Mouse (Mus musculus) E14TG2a.4 (cell line): Measurements from ENCODE around the gene Frmd6.

Experiments used
- H3K27me3 ChIP-seq: 2 replicates; pipeline ENCODE4 v1.6.1; 2014; ENCODE audit warnings: low read length, control low read depth; ENCODE audit not compliant: insufficient read depth
- H3K36me3 ChIP-seq: 2 replicates; pipeline ENCODE4 v1.6.1; 2014; ENCODE audit warnings: low read length, control low read depth; ENCODE audit not compliant: insufficient read depth
- H3K4me1 ChIP-seq: replicated peaks from 2 replicates; pipeline ENCODE4 v1.6.1; 2014; ENCODE audit warnings: low read depth, low read length, control low read depth
- H3K4me3 ChIP-seq: replicated peaks from 2 replicates; pipeline ENCODE4 v1.5.1; 2014; ENCODE audit warnings: mild to moderate bottlenecking, low read length
- H3K9me3 ChIP-seq: 2 replicates; pipeline ENCODE4 v1.6.1; 2014; ENCODE audit warnings: low read length, control low read depth
- CTCF ChIP-seq: conservative IDR thresholded peaks from 2 replicates; pipeline ENCODE4 v1.5.1; 2014; ENCODE audit warnings: low read length
- NANOG ChIP-seq: IDR thresholded peaks from 2 replicates; pipeline ENCODE4 v1.6.1; 2014; ENCODE audit warnings: borderline replicate concordance, low read length, mixed read lengths
- POU5F1 ChIP-seq: IDR thresholded peaks from 2 replicates; pipeline ENCODE4 v1.6.1; 2014; ENCODE audit warnings: low read length, borderline replicate concordance

The Frmd6 gene

DNA sequence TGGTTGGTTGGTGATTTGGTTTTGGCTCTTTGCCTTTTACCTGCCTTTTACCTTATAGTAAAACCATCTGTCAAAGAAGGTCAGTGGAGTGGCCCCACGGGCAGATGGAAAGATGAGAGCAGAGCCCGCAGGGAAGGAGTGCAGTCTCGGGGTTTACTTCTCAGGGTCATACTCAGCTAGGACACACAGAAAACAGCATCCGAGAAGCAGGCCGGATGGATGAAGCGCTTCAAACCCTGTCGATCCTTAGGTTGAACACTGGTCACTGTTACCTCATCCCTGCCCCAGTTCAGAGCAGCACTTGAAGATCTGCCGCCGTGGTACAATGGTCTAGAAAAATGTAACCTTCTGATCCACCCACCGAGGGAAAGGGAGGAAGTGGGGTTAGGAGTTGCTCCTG is 79.2 kb downstream of the Frmd6 start:
- Histone ChIP-seq H3K4me3 (no peak overlapping the region), H3K4me1 (peaks cover 20% of the 10 kb centered on the region), H3K9me3 (no peaks in the 10 kb centered on the region), H3K27me3 (no peaks in the 10 kb centered on the region), H3K36me3 (no peaks in the 10 kb centered on the region)
- no peak for TF ChIP-seq CTCF
- no peak for TF ChIP-seq POU5F1
- no peak for TF ChIP-seq NANOG

DNA sequence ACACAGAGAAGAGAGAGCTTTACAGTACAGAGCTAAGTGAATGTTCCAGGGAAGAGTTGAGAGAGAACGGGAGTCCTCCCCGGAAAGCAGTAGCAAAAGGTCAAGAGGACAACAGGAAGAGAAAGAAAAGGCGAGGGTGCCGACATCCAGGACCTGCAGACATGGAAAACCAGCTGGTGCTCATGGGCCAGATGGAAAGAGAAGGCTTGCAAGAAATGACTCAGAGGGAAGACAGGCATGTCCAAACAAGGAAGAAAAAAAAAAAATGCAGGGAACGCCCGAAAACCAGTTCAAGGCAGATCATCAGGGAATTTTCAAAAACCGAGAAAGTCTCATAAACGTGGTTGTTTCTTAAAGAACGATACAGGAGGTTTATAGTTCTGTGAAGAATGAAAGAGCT is 81.6 kb downstream of the Frmd6 start:
- Histone ChIP-seq H3K36me3 (no peaks in the 10 kb centered on the region), H3K4me3 (no peak overlapping the region), H3K27me3 (no peaks in the 10 kb centered on the region), H3K9me3 (peaks cover 2% of the 10 kb centered on the region; the same call in 1 of the 2 replicates), H3K4me1 (peaks cover 28% of the 10 kb centered on the region)
- no peak for TF ChIP-seq POU5F1
- no peak for TF ChIP-seq CTCF
- no peak for TF ChIP-seq NANOG

GRCm38 (mm10) chr12:70907651-70908050 is 82.3 kb downstream of the Frmd6 start:
- TF ChIP-seq NANOG (no peak), POU5F1 (no peak), CTCF (no peak)
- Histone ChIP-seq H3K9me3 (peaks cover 7% of the 10 kb centered on the region; the same call in 1 of the 2 replicates), H3K27me3 (no peaks in the 10 kb centered on the region), H3K36me3 (no peaks in the 10 kb centered on the region), H3K4me1 (peaks cover 28% of the 10 kb centered on the region), H3K4me3 (no peak overlapping the region)

- Histone ChIP-seq H3K4me3 (no peak overlapping the region), H3K27me3 (no peaks in the 10 kb centered on the region), H3K4me1 (peaks cover 28% of the 10 kb centered on the region), H3K36me3 (no peaks in the 10 kb centered on the region), H3K9me3 (peaks cover 7% of the 10 kb centered on the region; the same call in 1 of the 2 replicates)
- no peak for TF ChIP-seq NANOG
- TF ChIP-seq CTCF: no peak
- TF ChIP-seq POU5F1: no peak
Measured at GRCm38 (mm10) chr12:70908076-70908475, 82.8 kb downstream of the Frmd6 start.

DNA sequence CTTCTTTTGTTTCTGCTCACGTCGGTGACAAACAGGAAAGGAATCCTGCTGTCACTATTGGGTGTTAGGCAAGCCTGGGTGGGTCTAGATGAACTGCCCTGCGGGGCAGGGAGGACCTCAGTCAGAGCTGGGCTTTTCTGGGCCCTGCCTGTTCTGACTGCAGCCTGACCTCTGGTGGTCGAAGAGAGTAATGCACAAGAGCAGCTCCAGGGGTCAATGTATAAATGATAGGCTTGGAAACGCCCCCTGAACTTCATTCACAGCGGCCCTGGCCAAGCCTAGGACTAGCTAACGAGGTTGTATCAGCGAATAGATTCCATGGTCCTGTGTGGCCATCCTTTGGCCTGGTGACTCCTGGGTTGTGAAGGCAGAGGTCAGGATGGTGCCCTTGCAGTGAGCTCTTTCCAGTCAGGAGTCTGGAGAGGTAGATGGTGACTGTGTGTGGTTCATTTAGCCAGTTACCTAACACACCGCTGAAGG is 85.0 kb downstream of the Frmd6 start:
- Histone ChIP-seq H3K36me3 (no peaks in the 10 kb centered on the region), H3K4me3 (no peak overlapping the region), H3K4me1 (peaks cover 28% of the 10 kb centered on the region), H3K27me3 (no peaks in the 10 kb centered on the region), H3K9me3 (peaks cover 23% of the 10 kb centered on the region)
- TF ChIP-seq CTCF (peak; percentile 92), POU5F1 (no peak)

DNA sequence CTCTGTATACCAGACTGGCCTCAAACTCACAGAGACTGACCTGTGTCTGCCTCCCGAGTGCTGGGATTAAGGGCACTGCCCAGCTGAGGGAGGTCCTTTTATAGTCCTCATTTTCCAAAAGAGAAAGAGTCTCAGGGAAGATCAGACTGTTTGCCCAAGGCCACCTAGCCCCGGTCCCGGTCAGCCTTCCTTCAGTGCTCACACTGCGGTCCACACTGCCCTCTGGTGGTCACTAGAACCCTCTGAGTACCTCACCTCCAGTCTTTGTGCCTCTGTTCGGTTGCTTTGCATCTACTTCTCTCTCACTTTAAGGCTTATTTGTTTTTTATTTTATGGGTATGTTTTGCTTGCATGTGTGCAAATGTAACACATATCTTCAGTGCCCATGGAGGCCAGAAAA is 85.7 kb downstream of the Frmd6 start:
- H3K4me3 ChIP-seq: no peak overlapping the region
- TF ChIP-seq CTCF (peak; percentile 61), NANOG (no peak), POU5F1 (no peak)
- H3K4me1 ChIP-seq: peaks cover 28% of the 10 kb centered on the region
- H3K27me3 ChIP-seq: no peaks in the 10 kb centered on the region
- H3K36me3 ChIP-seq: no peaks in the 10 kb centered on the region
- H3K9me3 ChIP-seq: peaks cover 25% of the 10 kb centered on the region

- no peaks in the 10 kb centered on the region for H3K27me3 ChIP-seq
- peaks cover 24% of the 10 kb centered on the region for H3K4me1 ChIP-seq
- H3K36me3 ChIP-seq: no peaks in the 10 kb centered on the region
- peaks cover 33% of the 10 kb centered on the region for H3K9me3 ChIP-seq
- no peak overlapping the region for H3K4me3 ChIP-seq
- TF ChIP-seq POU5F1 (no peak), NANOG (no peak)
Measured at GRCm38 (mm10) chr12:70911676-70912379, 86.5 kb downstream of the Frmd6 start.

DNA sequence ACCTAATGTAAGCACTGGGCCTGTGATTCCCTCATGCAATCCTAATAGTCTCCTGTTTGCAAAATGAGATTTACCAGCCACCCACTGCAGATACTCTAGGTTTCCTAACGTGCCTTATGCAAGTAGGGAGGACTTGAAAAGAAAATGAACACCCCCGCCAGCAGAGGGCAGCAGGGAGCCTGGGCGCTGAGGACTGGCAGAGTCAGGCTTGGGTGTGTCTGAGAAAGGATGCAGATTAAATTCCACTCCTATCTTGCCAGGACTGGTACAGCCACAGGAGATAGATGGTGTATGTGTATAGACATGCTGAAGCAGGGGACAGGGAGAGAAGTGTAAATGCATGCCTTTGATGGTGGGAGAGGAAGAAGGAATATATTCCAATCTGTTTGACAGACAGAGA is 88.1 kb downstream of the Frmd6 start:
- Histone ChIP-seq H3K4me3 (no peak overlapping the region), H3K4me1 (peaks cover 8% of the 10 kb centered on the region), H3K36me3 (no peaks in the 10 kb centered on the region), H3K27me3 (no peaks in the 10 kb centered on the region), H3K9me3 (peaks cover 45% of the 10 kb centered on the region)
- TF ChIP-seq NANOG: no peak
- TF ChIP-seq CTCF: peak; percentile 57

DNA sequence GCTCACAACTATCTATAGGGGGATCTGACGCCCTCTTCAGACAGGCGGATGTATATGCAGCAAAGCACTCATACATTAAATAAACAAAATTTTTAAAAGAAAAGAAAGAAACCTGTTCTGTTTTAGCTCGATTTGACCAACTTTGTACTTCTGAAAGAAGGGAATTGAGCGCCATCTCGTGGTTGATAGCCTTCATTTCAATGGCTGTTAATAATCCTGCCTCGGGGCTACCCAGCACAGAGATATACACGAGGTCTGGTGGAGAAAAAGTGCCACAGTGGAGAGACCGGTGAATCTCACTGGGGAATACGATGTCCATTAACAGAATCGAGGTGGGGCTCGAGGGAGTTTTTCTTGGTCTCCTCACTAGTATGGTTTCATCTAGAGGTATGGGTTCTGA is 89.1 kb downstream of the Frmd6 start:
- H3K36me3 ChIP-seq: no peaks in the 10 kb centered on the region
- peaks cover 45% of the 10 kb centered on the region for H3K9me3 ChIP-seq
- no peak for TF ChIP-seq NANOG
- TF ChIP-seq CTCF: peak; percentile 14; the same call in 1 of the 2 replicates
- no peak for TF ChIP-seq POU5F1
- no peaks in the 10 kb centered on the region for H3K27me3 ChIP-seq
- peaks cover 8% of the 10 kb centered on the region for H3K4me1 ChIP-seq
- H3K4me3 ChIP-seq: no peak overlapping the region
